Mouse (Mus musculus) neutrophil, adult 65 days (primary cell): ENCODE measurements around the gene Gm15517. TPM values are rescaled to one million over a fixed set of nuclear protein-coding genes. Genes with fewer than 3 reads are reported as not detected.

ENCODE experiments used
- total RNA-seq: library from RNA; stranded (reverse); gene quantifications from 2 replicates; pipeline ENCODE4 v1.2.4, GENCODE M21; 2023

Gm15517 gene
- total RNA-seq, result not detected in 2 replicates

DNA sequence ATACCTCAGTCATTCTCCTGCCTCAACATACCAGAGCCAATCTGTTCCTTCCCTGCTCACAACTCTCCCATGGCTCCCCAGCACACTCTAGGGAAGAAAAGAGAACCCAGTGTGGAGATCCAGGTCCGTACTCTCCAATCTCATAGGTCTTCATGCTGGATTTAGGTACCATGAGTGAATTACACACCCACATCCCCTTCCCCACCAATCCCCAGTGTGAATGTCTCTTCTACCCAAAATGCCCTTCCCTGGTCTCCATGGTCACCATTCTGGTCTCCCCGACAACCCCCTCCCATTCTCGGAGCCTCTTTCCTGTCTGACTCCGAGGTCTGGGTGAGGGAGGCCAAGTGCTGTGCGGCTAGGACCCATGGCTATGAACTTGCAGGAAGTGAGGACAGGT is at the start of gene Gm15517:
TSS of gene Gm15517 (plus strand) at position 301 of the 400 bp plus-strand sequence.

DNA sequence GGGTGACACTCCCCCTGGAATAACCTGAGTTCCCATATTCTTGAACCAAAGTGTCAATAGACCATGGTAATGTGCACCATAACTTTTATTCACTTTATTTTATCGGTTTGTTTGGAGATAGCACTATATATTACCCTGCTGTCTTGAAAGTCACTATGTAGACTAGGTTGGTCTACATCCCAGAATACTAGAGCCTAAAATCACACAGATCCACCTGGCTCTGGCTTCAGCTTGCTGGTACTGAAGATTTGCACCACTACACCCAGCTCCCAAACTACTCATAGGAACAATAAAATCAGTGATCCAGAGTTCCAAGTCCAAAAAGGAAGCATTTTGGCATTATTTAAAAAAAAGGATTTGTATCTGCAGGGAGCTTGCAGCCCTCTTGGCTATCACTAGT is 45.6 kb upstream of the Gm15517 start, which contains the start of gene Klk1b5:
TSS of gene Klk1b5 (plus strand) at position 301 of the 400 bp plus-strand sequence.

GRCm38 (mm10) chr7:44225076-44225475 is 36.2 kb upstream of the Gm15517 start, which contains the start of gene Klk1:
Klk1 (plus strand) TSS chr7:44225360.

DNA sequence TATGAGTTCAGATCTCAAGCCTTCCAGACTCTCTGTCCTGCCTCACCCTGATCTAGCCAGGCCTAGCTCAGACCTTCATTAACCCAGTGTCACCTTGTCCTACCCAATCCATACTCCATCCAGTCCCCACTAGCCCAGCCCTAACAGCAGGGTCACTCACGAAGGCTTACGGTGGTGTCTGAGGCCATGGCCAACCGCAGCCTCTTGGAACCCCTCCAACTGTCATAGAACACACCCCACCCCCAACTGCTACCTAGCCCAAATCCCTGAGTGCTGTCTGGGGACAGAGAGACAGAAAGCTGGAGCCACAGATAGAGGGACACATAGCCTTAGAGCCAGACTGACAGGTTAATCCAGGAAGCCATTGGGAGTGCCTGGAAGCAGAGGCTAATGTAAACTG is 25.3 kb upstream of the Gm15517 start, which contains the start of gene Gm36864:
TSS of gene Gm36864 (plus strand) at position 269 of the 400 bp plus-strand sequence.

DNA sequence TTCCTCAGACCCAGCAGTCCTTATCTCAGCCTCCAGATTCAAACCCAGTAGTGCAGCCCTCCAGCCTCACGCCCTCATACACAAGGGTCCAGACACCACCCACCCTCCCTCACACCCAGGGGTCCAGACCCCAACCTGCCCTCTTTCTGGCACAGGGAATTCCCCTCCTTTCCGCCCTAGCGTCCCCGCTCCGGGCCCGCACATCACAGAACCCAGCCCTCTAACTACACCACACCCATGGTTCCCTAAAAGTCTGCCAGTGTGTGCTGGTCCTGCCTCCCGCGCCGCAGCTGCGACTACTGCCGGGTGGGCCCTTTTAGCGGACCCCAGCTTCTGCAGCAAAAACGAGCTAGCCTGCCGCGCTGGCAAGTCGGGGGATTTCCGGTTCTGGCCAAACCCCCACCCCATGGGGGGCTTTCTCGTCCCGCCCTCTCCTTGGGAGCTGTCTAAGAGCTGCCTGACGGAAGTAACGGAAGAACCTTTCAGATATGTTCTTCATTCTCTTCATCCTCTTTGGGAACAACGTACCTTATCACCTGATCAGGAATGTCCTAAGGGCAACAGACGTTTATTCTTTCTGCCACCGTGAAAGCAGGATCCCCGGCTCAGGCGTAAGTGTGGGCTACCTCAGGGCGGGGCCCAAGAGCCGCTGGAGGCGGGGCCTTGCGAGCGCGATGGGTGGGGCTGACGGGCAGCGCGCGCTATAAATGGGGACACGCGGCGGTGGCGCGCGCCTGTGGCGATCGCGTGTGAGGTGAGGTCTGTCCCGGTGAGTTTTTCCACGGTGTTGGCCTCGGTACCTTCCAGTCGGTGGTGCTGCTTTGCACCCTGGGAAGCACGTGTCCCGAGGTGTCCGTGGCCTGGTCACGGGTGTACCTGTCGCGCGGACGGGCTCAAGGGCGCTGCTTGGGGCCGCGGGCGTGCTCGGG is 14.9 kb upstream of the Gm15517 start, which contains the start of the genes 1700028J19Rik and 2410002F23Rik:
TSS of gene 1700028J19Rik (minus strand) at position 641 of the 929 bp plus-strand sequence.
TSS of gene 2410002F23Rik (plus strand) at position 668 of the 929 bp plus-strand sequence.

DNA sequence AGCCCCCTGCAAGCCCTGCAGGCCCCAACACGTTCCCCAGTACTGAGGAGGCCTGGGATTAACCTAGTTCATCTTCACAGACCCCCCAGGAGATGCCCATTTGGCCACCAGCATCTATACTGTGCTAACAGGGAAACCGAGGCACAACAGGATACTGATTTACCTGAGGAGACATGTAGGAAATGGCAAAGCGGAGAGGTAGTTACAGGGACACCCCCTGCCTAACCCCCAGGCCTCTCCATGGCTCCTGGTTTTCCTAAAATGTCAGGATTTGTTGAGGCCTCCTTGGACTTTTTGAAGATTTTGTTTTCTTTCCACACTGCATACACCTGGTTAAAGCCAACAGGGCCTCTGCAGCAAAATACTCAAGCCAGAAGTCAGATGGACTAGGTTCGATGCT is 4.0 kb upstream of the Gm15517 start, which contains the start of gene Acp4:
TSS of gene Acp4 (minus strand) at position 101 of the 400 bp plus-strand sequence.

DNA sequence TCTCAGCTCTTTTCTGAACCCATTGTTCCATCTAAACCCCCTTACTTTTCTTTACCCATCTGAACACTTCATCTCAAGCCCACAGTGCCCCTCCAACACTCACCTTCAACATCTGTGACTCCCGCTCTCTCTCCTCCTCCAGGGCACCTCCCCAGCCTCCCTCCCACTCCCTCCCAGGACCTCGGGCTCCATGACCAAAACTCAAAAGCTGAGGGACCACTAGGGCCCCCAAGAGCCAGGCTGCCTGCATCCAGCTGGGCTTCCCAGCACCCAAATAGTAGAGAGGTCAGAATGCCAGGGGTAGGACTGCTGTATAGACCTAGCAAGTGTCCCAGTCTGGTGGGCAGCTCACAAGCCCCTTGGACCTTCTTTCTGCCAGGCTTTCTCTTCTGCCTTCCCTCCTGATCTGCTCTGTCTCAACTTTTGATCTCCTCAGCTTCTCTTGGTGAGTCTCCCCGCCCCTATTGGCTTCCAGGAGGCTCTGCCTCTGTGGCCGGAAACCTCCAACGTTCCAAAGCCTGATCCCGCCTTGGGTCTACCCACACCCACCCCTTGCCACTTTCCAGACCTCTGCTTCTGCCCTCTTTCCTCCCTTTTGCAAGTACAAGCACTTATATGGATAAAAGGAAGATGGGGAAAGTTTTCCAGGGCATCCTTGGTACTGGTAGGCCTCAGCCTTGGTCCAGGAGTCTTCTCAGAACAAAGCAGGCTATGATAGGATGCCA is 45.4 kb downstream of the Gm15517 start, which contains the start of gene Clec11a:
TSS of gene Clec11a (minus strand) at position 387 of the 725 bp plus-strand sequence.

GRCm38 (mm10) chr7:44309475-44310284 is 48.4 kb downstream of the Gm15517 start, which contains the start of gene Shank1:
Shank1 (plus strand) TSS chr7:44310253.

Other genes with a start within 250 kb of the Gm15517 start
- not detected in 2 replicates for gene Klk1b26, start 249.3 kb upstream of the Gm15517 start, total RNA-seq
- not detected in 2 replicates for gene Klk1b27, start 209.2 kb upstream of the Gm15517 start, total RNA-seq
- not detected in 2 replicates for gene Klk1b21, start 159.1 kb upstream of the Gm15517 start, total RNA-seq
- not detected in 2 replicates for gene Klk1b22, start 148.8 kb upstream of the Gm15517 start, total RNA-seq
- not detected in 2 replicates for gene Klk1b16, start 124.7 kb upstream of the Gm15517 start, total RNA-seq
- gene Klk1b24, start 73.2 kb upstream of the Gm15517 start, total RNA-seq, result not detected in 2 replicates
- gene Klk1b3, start 63.3 kb upstream of the Gm15517 start, total RNA-seq, result not detected in 2 replicates
- not detected in 2 replicates for gene Klk1b4, start 54.0 kb upstream of the Gm15517 start, total RNA-seq
- gene Klk1b5, start 45.5 kb upstream of the Gm15517 start, total RNA-seq, result not detected in 2 replicates
- not detected in 2 replicates for gene Klk1, start 36.1 kb upstream of the Gm15517 start, total RNA-seq
- gene Gm36864, start 25.3 kb upstream of the Gm15517 start, total RNA-seq, result not detected in 2 replicates
- gene 1700028J19Rik, start 14.8 kb upstream of the Gm15517 start, total RNA-seq, result 1.9 and 3.0 TPM in 2 replicates
- gene 2410002F23Rik, start 14.7 kb upstream of the Gm15517 start, total RNA-seq, result 19.9 and 27.3 TPM in 2 replicates
- not detected in 2 replicates for gene Acp4, start 4.1 kb upstream of the Gm15517 start, total RNA-seq
- gene Clec11a, start 45.5 kb downstream of the Gm15517 start, total RNA-seq, result 0.29 and 0.51 TPM in 2 replicates
- gene Shank1, start 48.8 kb downstream of the Gm15517 start, total RNA-seq, result 0.32 and 0.34 TPM in 2 replicates
- 0.41 TPM in 1 of 2 replicates, not detected in the other for gene Syt3, start 122.7 kb downstream of the Gm15517 start, total RNA-seq
- not detected in 2 replicates for gene 1700008O03Rik, start 124.4 kb downstream of the Gm15517 start, total RNA-seq
- not detected in 2 replicates for gene Lrrc4b, start 167.6 kb downstream of the Gm15517 start, total RNA-seq
- gene Aspdh, start 203.9 kb downstream of the Gm15517 start, total RNA-seq, result not detected in 2 replicates
- gene Josd2, start 206.5 kb downstream of the Gm15517 start, total RNA-seq, result 14.6 and 17.8 TPM in 2 replicates
- gene Emc10, start 235.1 kb downstream of the Gm15517 start, total RNA-seq, result 23.0 and 29.1 TPM in 2 replicates
- 1.5 and 3.9 TPM in 2 replicates for gene Fam71e1, start 235.1 kb downstream of the Gm15517 start, total RNA-seq